Mouse (Mus musculus): Measurements from ENCODE around the gene Gm49366.
"Not testable (repeated sequence)": the region's sequence is repeated elsewhere in the genome, so short reads cannot be mapped to it uniquely, and the experiment has no call there.

The Gm49366 gene

DNA sequence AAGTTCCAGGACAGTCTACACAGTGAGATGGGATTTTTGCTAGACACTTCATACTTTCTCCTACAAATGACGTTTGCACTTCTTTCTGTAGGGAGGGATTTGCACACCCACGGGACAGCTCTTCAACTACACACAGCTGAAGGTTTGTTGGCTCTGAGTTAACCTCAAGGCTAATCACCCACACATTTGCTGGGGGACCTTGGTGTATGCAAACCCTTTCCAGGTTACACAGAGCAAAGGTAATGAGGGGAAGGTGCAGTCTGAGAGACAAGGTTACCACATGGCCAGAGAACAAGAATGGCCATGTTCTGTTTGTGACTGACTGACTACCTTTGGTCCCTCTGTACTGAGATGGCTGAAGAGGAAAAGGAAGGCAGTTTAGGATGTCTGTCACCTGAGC, 45.1 kb downstream of the Gm49366 start:
- no peak for DNase-seq (ENCODE audit: low spot score)

DNA sequence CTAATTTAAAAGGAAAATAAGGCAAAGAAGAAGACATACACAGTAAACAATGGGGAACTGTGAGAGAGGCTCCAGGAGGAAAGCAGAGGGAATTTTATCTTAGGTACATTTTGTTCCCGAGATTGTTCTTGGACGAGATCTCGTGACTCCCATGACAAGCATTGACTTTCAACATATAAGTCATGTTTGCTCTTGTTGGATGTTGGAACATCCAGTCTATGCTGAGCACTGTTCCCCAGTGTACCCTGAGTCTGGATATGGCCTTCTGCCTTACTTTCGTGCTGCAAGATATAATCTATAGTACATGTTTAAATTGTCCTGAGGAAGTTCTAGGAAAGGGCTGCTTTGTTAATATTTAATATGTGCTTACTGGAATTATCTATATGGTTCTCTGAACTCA, 45.8 kb downstream of the Gm49366 start:
- no peak for DNase-seq (ENCODE audit: low spot score)

DNA sequence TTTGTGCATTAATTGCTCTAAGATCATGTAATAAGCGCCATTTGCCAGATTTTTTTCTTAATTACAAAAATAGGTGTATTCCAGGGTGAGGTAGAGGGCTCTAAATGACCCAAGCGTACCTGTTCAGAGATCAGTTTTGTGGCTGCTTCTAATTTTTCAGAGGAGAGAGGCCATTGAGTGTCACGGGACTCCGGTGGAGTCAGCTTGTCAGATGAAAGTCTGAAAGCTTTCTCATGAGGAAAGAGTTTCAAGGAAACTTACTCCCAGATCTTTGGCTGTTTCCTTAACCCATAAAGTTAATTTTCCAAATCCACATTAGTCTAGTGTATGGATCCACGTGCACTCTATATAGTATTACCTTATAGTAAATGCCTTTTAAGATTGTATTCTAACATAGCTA, 55.9 kb downstream of the Gm49366 start:
- DNase-seq (ENCODE audit: low spot score) = not testable (repeated sequence)

DNA sequence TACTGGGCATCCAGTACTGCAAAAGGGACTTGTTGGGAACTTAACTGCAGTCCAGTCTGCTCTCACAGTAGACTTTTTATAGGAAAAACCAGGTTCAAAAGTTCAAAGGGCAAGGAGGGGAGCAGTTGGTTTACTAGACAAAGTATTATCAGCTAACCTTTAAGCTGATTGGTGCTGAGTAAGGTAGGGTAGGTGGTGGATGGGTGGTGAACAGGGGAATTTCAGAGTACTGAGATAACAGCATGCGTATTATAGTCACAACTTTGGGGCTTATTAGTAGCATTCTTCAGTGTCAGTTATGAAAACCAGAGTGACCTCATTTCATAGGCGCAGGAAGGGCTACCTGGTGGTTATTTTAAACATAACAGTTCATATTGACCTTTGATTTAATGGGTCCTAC, 60.9 kb downstream of the Gm49366 start:
- no peak for DNase-seq (ENCODE audit: low spot score)

DNA sequence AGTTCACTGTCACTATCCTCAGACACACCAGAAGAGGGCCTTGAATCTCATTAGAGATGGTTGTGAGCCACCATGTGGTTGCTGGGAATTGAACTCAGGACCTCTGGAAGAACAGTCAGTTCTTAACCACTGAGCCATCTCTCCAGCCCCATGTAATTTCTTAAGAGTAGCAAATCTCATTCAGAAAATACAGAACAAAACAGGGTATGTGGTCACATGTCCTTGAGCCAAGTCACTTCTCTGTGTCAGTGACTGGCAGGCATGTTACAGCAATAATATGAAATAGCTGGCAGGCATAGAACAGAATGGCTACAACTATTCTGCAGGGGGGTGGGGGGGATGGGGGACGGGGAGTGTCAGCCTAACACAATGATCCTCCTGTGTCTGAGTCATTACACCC, 61.3 kb downstream of the Gm49366 start:
- DNase-seq (ENCODE audit: low spot score) = no peak

DNA sequence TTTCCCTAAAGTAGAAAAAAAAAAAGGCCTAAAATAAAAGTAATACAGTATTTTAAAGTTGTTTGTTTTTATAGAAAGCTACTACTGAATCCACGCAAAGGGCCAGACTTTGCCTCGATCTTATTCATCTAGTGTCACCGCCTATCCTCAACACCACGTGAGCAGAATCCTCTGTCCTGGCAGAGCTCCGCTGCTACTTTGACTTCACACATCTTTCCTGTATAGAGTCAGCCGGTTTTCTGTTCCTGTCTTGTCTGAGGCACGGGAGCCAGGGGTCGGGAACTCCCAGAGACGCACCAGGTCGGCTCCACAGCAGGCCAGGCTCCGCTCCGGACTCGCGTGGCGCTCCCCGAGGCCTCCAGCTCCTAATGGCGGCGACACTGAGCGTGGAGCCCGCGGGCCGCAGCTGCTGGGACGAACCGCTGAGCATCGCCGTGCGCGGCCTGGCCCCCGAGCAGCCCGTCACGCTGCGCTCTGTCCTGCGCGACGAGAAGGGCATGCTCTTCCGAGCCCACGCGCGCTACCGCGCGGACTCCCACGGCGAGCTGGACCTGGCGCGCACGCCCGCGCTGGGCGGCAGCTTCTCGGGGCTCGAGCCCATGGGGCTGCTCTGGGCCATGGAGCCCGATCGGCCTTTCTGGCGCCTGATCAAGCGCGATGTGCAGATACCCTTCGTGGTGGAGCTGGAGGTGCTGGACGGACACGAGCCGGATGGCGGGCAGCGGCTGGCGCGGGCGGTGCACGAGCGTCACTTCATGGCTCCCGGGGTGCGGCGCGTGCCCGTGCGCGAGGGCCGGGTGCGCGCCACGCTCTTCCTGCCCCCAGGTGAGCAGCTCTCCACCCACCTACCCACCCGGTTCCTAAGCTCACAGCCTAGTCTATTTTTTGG, 62.1 kb downstream of the Gm49366 start, which contains the start of gene Acot6:
Gene Acot6, plus strand, starts transcription at position 51 of the 889 bp plus-strand sequence.
- peak; percentile 34 for DNase-seq (ENCODE audit: low spot score)

DNA sequence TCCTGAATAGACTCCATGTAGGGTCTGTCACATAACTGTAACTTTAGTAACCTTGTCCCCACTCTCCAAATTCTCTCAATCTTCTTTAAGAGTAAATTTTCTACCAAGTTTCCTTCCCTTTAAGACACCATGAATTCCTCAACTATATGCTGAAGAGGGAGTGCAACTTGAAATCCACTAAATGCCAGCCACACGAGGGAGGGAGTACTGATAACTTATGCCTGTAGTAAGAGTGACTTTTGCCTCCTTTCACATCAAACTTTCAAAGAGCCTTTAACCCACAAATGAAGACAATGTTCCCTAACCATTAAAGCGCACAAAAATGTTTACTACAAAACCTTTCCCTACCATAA, 62.7 kb downstream of the Gm49366 start:
- no peak for DNase-seq (ENCODE audit: low spot score)

DNA sequence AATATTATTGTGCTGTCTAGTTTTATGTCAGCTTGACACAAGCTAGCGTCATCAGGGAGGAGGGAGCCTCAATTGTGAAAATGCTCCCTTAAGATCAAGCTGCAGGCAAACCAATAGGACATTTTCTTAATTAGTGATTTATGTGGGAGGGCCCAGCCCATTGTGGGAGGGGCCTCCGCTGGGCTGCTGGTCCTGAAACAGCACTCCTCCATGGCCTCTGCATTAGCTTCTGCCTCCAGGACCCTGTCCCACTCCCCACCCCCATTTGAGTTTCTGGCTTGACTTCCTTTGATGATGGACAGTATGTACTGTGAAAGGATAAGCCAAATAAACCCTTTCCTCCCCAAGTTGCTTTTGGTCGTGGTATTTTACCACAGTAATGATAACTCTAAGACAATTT, 68.3 kb downstream of the Gm49366 start:
- no peak for DNase-seq (ENCODE audit: low spot score)

DNA sequence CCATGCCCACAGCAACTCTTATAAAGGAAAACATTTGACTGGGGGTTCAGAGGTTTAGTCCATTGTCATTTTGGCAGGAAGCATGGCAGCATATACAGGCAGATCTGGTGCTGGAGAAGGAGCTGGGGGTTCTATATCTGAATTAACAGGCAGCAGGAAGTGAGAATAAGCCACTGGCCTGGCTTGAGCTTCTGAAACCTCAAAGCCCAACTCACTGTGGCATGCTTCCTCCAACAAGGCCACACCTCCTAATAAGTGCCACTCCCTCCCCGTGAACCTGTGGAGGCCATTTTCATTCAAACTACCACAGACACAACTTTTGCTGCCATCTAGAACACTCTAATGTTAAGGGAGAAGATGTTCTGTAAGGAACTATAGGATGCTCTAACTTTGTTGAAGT, 69.0 kb downstream of the Gm49366 start:
- DNase-seq (ENCODE audit: low spot score) = no peak

Data from spleen, adult 12 weeks (tissue).